ENCODE assay signal across 8 mouse cellular contexts in the genomic region with DNA sequence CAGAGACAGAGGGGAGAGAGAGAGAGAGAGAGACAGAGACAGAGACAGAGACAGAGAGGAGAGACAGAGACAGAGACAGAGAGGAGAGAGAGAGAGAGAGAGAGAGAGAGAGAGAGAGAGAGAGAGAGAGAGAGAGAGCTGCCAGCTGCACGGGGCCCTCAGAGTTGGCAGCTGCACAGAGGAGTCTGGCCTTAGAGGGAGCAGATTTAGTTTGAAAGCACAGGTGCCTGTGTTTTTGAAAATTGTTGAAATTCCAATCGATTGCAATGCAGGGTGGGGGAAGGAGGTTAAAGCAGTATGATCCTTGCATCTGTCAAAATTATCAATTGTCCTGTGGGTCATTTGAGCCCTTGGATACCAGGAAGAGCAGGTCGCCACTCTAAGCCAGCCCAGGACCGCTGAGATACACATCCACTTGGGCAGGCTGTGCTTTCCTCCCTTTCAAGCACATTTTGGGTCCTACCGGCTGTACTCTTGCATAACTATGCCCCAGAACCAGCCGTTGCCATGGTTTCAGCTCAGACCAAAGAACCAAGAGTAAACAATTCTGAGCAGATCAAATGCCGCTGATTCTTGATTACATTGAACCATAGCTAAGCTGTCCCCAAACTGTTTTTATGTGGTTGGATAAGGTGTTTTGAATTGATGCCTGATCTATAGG.
A peak's percentile ranks its signal among the peaks of the same experiment; 100 is the strongest.
DNase-seq lines count a peak whose midpoint lies in the region; ATAC-seq lines count a peak whose summit lies in the region.

No protein-coding gene starts in this region.

- no peaks in the 10 kb centered on the region for H3K36me3 ChIP-seq in liver, embryonic 12.5 days
- no peaks in the 10 kb centered on the region for H3K36me3 ChIP-seq in forebrain, embryonic 13.5 days (ENCODE audit: poor library complexity, severe bottlenecking)
- no peaks in the 10 kb centered on the region for H3K36me3 ChIP-seq in midbrain, embryonic 10.5 days
- H3K36me3 ChIP-seq in intestine, embryonic 16.5 days (ENCODE audit: control insufficient read depth, insufficient read depth, low read length): no peaks in the 10 kb centered on the region

- H3K27me3 ChIP-seq in liver, embryonic 12.5 days (replicated peaks): no peaks in the 10 kb centered on the region
- H3K27me3 ChIP-seq in forebrain, embryonic 13.5 days: no peaks in the 10 kb centered on the region
- no peaks in the 10 kb centered on the region for H3K27me3 ChIP-seq in midbrain, embryonic 10.5 days (ENCODE audit: low read depth, poor library complexity, severe bottlenecking)
- no peaks in the 10 kb centered on the region for H3K27me3 ChIP-seq in intestine, embryonic 16.5 days (replicated peaks; ENCODE audit: control insufficient read depth, insufficient read depth, low read length)

- no peak overlapping the region for H3K9ac ChIP-seq in liver, embryonic 12.5 days
- no peak overlapping the region for H3K9ac ChIP-seq in forebrain, embryonic 13.5 days
- no peak overlapping the region for H3K9ac ChIP-seq in intestine, embryonic 16.5 days (ENCODE audit: low read depth, low read length)

- H3K27ac ChIP-seq in liver, embryonic 12.5 days: no peak overlapping the region
- peak overlapping the region; percentile 10; the same call in 1 of the 2 replicates for H3K27ac ChIP-seq in forebrain, embryonic 13.5 days
- H3K27ac ChIP-seq in midbrain, embryonic 10.5 days (replicated peaks): peak overlapping the region; percentile 63
- no peak overlapping the region for H3K27ac ChIP-seq in intestine, embryonic 16.5 days (ENCODE audit: low read length)

- no peaks in the 10 kb centered on the region for H3K9me3 ChIP-seq in liver, embryonic 12.5 days (replicated peaks)
- no peaks in the 10 kb centered on the region for H3K9me3 ChIP-seq in forebrain, embryonic 13.5 days (replicated peaks)
- no peaks in the 10 kb centered on the region for H3K9me3 ChIP-seq in midbrain, embryonic 10.5 days (replicated peaks)
- no peaks in the 10 kb centered on the region for H3K9me3 ChIP-seq in intestine, embryonic 16.5 days (ENCODE audit: control insufficient read depth, low read length)

- no peak; the same call in 1 of the 2 replicates for ATAC-seq in liver, embryonic 12.5 days
- no peak for ATAC-seq in forebrain, embryonic 13.5 days
- no peak for ATAC-seq in intestine, embryonic 16.5 days

- WGBS in liver, embryonic 12.5 days (ENCODE audit: insufficient replicate concordance): 49% methylated on average over 7 of the region's 7 CpGs
- WGBS in forebrain, embryonic 13.5 days: 39% methylated on average over 7 of the region's 7 CpGs
- 38% methylated on average over 7 of the region's 7 CpGs for WGBS in midbrain, embryonic 10.5 days
- WGBS in intestine, embryonic 16.5 days: 38% methylated on average over 7 of the region's 7 CpGs

- DNase-seq in liver: peak; percentile 31
- DNase-seq in left cerebral cortex, adult 9 months (ENCODE audit: low spot score in 2 of 2): peak; percentile 52 to 80
- DNase-seq in midbrain, embryonic 10.5 days (ENCODE audit: low spot score): peak; percentile 36
- DNase-seq in natural killer cell, adult 2 months (ENCODE audit: low spot score in 2 of 2): no peak
- DNase-seq in kidney, postnatal 36 days: no peak

- H3K4me3 ChIP-seq in liver, embryonic 12.5 days: no peak overlapping the region
- H3K4me3 ChIP-seq in forebrain, embryonic 13.5 days: no peak overlapping the region
- H3K4me3 ChIP-seq in midbrain, embryonic 10.5 days: no peak overlapping the region
- no peak overlapping the region for H3K4me3 ChIP-seq in intestine, embryonic 16.5 days (ENCODE audit: low read length)

- H3K4me2 ChIP-seq in liver, embryonic 12.5 days: no peak overlapping the region
- H3K4me2 ChIP-seq in forebrain, embryonic 13.5 days: no peak overlapping the region
- no peak overlapping the region for H3K4me2 ChIP-seq in intestine, embryonic 16.5 days (ENCODE audit: low read depth, low read length)

- 0 out of 2 replicates have a peak, but pooled peaks cover 4% of the 10 kb centered on the region for H3K4me1 ChIP-seq in liver, embryonic 12.5 days
- H3K4me1 ChIP-seq in forebrain, embryonic 13.5 days: peaks cover 20% of the 10 kb centered on the region
- peaks cover 25% of the 10 kb centered on the region for H3K4me1 ChIP-seq in midbrain, embryonic 10.5 days
- H3K4me1 ChIP-seq in intestine, embryonic 16.5 days (ENCODE audit: control insufficient read depth, insufficient read depth, low read length): no peaks in the 10 kb centered on the region

Comparison
In these comparisons a context has a peak if more than half of its experiments do, and no peak if none do; other contexts are left out.
1. DNase-seq: peak in liver (single experiment), left cerebral cortex, adult 9 months (2 of 2) and midbrain, embryonic 10.5 days (single experiment); none in natural killer cell, adult 2 months (0 of 2) and kidney, postnatal 36 days (0 of 2).
2. H3K27ac ChIP-seq: peak in forebrain, embryonic 13.5 days (single experiment) and midbrain, embryonic 10.5 days (single experiment); none in liver, embryonic 12.5 days (single experiment) and intestine, embryonic 16.5 days (single experiment).